Mouse (Mus musculus) hindbrain, postnatal 0 days (tissue): Measurements from ENCODE around the gene Epo. TPM values are rescaled to one million over a fixed set of nuclear protein-coding genes. Genes with fewer than 3 reads are reported as not detected.

Experiments
- ATAC-seq: fragments of 200-750 bp; cut with Nextera tagmentation; 2 replicates; pipeline ENCODE4 v1.8.0; 2017; ENCODE audit warnings: mild to moderate bottlenecking, moderate TSS enrichment, moderate library complexity
- DNase-seq: peaks from one replicate; pipeline ENCODE4 v3.0.0-alpha.2; 2015; ENCODE audit warnings: low spot score
- H3K27ac ChIP-seq: fragments of 300-500 bp; sonication (generic); 2 replicates; pipeline ENCODE4 v1.5.1; 2014; ENCODE audit warnings: mild to moderate bottlenecking
- H3K27me3 ChIP-seq: fragments of 300-500 bp; sonication (generic); 2 replicates; pipeline ENCODE4 v1.6.1; 2014; ENCODE audit warnings: low read length, mixed read lengths; ENCODE audit not compliant: insufficient read depth
- H3K36me3 ChIP-seq: fragments of 300-500 bp; sonication (generic); 2 replicates; pipeline ENCODE4 v1.6.1; 2014; ENCODE audit warnings: low read length, mixed read lengths; ENCODE audit not compliant: insufficient read depth
- H3K4me1 ChIP-seq: fragments of 300-500 bp; sonication (generic); 2 replicates; pipeline ENCODE4 v1.6.1; 2014; ENCODE audit warnings: antibody characterized with exemption, low read length, mixed read lengths; ENCODE audit not compliant: insufficient read depth
- H3K4me2 ChIP-seq: fragments of 300-500 bp; sonication (generic); 2 replicates; pipeline ENCODE4 v1.6.1; 2014; ENCODE audit warnings: low read depth, mild to moderate bottlenecking, low read length, moderate library complexity, mixed read lengths
- H3K4me3 ChIP-seq: fragments of 300-500 bp; sonication (generic); 2 replicates; pipeline ENCODE4 v1.5.1; 2014; ENCODE audit warnings: low read length
- H3K9ac ChIP-seq: fragments of 300-500 bp; sonication (generic); replicated peaks from 2 replicates; pipeline ENCODE4 v1.6.1; 2014; ENCODE audit warnings: mild to moderate bottlenecking, low read length, moderate library complexity, mixed read lengths
- H3K9me3 ChIP-seq: fragments of 300-500 bp; sonication (generic); 2 replicates; pipeline ENCODE4 v1.6.1; 2016; ENCODE audit warnings: low read length, mixed read lengths
- CTCF ChIP-seq: IDR thresholded peaks from 2 replicates; pipeline ENCODE4 v1.5.1; 2016; ENCODE audit warnings: antibody characterized with exemption, control low read depth, low read depth
- WGBS: fragments of 180-500 bp; shearing (Covaris S2); extraction: QIAGEN DNeasy Blood & Tissue Kit; methylation state at CpG from one replicate; pipeline ENCODE4 v1.1.7; 2014; 5-methylcytosine and 5-hydroxymethylcytosine counted together
- polyA plus RNA-seq: library from polyadenylated mRNA; unstranded; fragments of >200 nt; fragmentation: Nextera tagmentation; extraction: Ambion mirVana; gene quantifications from 2 replicates; pipeline ENCODE4 v1.2.1, GENCODE M21; 2015
- total RNA-seq: library from RNA; depleted of rRNA; stranded (reverse); fragments of >200 nt; gene quantifications from 2 replicates; pipeline ENCODE4 v1.2.3, GENCODE M21; 2014

Gene Epo
- total and polyA plus RNA-seq, 2 experiments from 2014 or later: not detected

- Histone ChIP-seq H3K9me3 (no peaks in the 10 kb centered on the region), H3K4me3 (peak overlapping the region; percentile 9), H3K9ac (0 out of 2 replicates have a peak overlapping the region, but pooled peaks have one; percentile 21), H3K27ac (no peak overlapping the region), H3K4me1 (no peaks in the 10 kb centered on the region; the same call in 1 of the 2 replicates), H3K27me3 (peaks cover 7% of the 10 kb centered on the region; the same call in 1 of the 2 replicates), H3K36me3 (no peaks in the 10 kb centered on the region), H3K4me2 (peak overlapping the region; percentile 32)
- ATAC-seq (no peak), DNase-seq (no peak)
- no peak for TF ChIP-seq CTCF
- 8% methylated on average over 30 of the region's 30 CpGs for WGBS
Measured at GRCm38 (mm10) chr5:137485071-137485850, 47.8 kb downstream of the Epo start.

- H3K4me3 ChIP-seq: no peak overlapping the region
Measured at GRCm38 (mm10) chr5:137481897-137482296, 51.1 kb downstream of the Epo start.

GRCm38 (mm10) chr5:137481138-137481537, 51.9 kb downstream of the Epo start:
- Histone ChIP-seq H3K27ac (no peak overlapping the region), H3K4me2 (no peak overlapping the region), H3K36me3 (no peaks in the 10 kb centered on the region), H3K4me3 (no peak overlapping the region), H3K9me3 (no peaks in the 10 kb centered on the region), H3K27me3 (peaks cover 7% of the 10 kb centered on the region; the same call in 1 of the 2 replicates), H3K4me1 (no peaks in the 10 kb centered on the region; the same call in 1 of the 2 replicates), H3K9ac (no peak overlapping the region)
- no peak for ATAC-seq
- TF ChIP-seq CTCF: peak; percentile 82
- peak; percentile 91 for DNase-seq

More at GRCm38 (mm10) chr5:137481897-137482296, 51.1 kb downstream of the Epo start:
- no peaks in the 10 kb centered on the region for H3K36me3 ChIP-seq
- H3K4me1 ChIP-seq: no peaks in the 10 kb centered on the region; the same call in 1 of the 2 replicates
- peak; percentile 16 for DNase-seq
- 11% methylated on average over 8 of the region's 8 CpGs for WGBS
- no peaks in the 10 kb centered on the region for H3K9me3 ChIP-seq
- TF ChIP-seq CTCF: no peak
- H3K4me2 ChIP-seq: no peak overlapping the region
- ATAC-seq: no peak
- H3K27ac ChIP-seq: no peak overlapping the region
- H3K9ac ChIP-seq: no peak overlapping the region
- H3K27me3 ChIP-seq: peaks cover 7% of the 10 kb centered on the region; the same call in 1 of the 2 replicates

- no peak within 1 kb of the TSS for H3K27ac ChIP-seq
- no peaks in the 10 kb centered on the region for H3K9me3 ChIP-seq
- H3K27me3 ChIP-seq: no peaks in the 10 kb centered on the region
- ATAC-seq (no peak), DNase-seq (no peak)
- TF ChIP-seq CTCF: no peak
- no peaks in the 10 kb centered on the region for H3K4me1 ChIP-seq
- H3K4me2 ChIP-seq: no peak within 1 kb of the TSS
- no peaks in the 10 kb centered on the region for H3K36me3 ChIP-seq
- H3K4me3 ChIP-seq: no peak within 1 kb of the TSS
- 80% methylated on average over 5 of the region's 5 CpGs for WGBS
- H3K9ac ChIP-seq: no peak within 1 kb of the TSS
Measured at GRCm38 (mm10) chr5:137476964-137477363, 56.1 kb downstream of the Epo start, which contains the start of gene Zan. TSS of gene Zan (minus strand) at chr5:137477064.

GRCm38 (mm10) chr5:137474351-137474750, 58.7 kb downstream of the Epo start:
- no peak for TF ChIP-seq CTCF
- Histone ChIP-seq H3K36me3 (no peaks in the 10 kb centered on the region), H3K4me2 (no peak overlapping the region), H3K4me3 (no peak overlapping the region), H3K9me3 (no peaks in the 10 kb centered on the region), H3K27ac (no peak overlapping the region), H3K4me1 (no peaks in the 10 kb centered on the region), H3K27me3 (no peaks in the 10 kb centered on the region), H3K9ac (no peak overlapping the region)
- WGBS: 21% methylated on average over 2 of the region's 2 CpGs
- ATAC-seq: no peak
- no peak for DNase-seq

- Histone ChIP-seq H3K4me3 (no peak overlapping the region), H3K9ac (no peak overlapping the region), H3K27ac (no peak overlapping the region), H3K36me3 (no peaks in the 10 kb centered on the region), H3K27me3 (no peaks in the 10 kb centered on the region), H3K4me2 (no peak overlapping the region), H3K4me1 (no peaks in the 10 kb centered on the region), H3K9me3 (no peaks in the 10 kb centered on the region)
- TF ChIP-seq CTCF: no peak
- 60% methylated on average over 5 of the region's 5 CpGs for WGBS
- no peak for DNase-seq
- no peak for ATAC-seq
Measured at GRCm38 (mm10) chr5:137472252-137472904, 60.7 kb downstream of the Epo start.

GRCm38 (mm10) chr5:137466946-137467345, 66.1 kb downstream of the Epo start:
- no peak for TF ChIP-seq CTCF
- DNase-seq (no peak), ATAC-seq (no peak)
- no peaks in the 10 kb centered on the region for H3K27me3 ChIP-seq
- no peak overlapping the region for H3K4me2 ChIP-seq
- H3K9ac ChIP-seq: no peak overlapping the region
- H3K4me3 ChIP-seq: no peak overlapping the region
- no peak overlapping the region for H3K27ac ChIP-seq
- no peaks in the 10 kb centered on the region for H3K9me3 ChIP-seq
- 94% methylated on average over 6 of the region's 6 CpGs for WGBS
- H3K36me3 ChIP-seq: no peaks in the 10 kb centered on the region
- no peaks in the 10 kb centered on the region for H3K4me1 ChIP-seq
